Mouse (Mus musculus) cerebellum, postnatal 36 days (tissue): ENCODE data around the gene Nacc1.
"Not testable (repeated sequence)": the region's sequence is repeated elsewhere in the genome, so short reads cannot be mapped to it uniquely, and the experiment has no call there.

Experiments
- DNase-seq, 2 experiments: peaks; one replicate each; pipeline ENCODE4 v3.0.0; 2021 to 2022; ENCODE audit warnings: mixed read lengths in 2 of 2

The Nacc1 gene

DNA sequence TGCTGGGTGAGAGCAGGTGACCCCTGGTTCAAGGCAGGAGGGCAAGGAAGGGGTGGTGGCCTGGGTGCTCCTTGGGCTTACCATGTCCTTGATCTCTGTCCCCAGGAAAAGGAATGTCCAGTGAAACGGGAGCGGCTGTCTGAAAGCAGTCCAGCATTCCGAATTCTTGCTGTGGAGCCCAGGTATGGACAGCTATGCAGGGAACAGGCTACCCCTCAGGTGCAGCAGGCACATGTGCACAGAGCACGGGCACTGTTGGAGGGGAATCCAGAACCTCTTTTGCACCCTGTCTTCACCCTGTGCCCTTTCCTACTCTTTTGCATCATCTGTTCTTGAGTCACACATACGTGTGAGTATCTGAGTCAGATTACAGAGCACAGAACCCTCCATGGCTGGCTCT lies 10.6 kb upstream of the Nacc1 start:
- DNase-seq = no peak

DNA sequence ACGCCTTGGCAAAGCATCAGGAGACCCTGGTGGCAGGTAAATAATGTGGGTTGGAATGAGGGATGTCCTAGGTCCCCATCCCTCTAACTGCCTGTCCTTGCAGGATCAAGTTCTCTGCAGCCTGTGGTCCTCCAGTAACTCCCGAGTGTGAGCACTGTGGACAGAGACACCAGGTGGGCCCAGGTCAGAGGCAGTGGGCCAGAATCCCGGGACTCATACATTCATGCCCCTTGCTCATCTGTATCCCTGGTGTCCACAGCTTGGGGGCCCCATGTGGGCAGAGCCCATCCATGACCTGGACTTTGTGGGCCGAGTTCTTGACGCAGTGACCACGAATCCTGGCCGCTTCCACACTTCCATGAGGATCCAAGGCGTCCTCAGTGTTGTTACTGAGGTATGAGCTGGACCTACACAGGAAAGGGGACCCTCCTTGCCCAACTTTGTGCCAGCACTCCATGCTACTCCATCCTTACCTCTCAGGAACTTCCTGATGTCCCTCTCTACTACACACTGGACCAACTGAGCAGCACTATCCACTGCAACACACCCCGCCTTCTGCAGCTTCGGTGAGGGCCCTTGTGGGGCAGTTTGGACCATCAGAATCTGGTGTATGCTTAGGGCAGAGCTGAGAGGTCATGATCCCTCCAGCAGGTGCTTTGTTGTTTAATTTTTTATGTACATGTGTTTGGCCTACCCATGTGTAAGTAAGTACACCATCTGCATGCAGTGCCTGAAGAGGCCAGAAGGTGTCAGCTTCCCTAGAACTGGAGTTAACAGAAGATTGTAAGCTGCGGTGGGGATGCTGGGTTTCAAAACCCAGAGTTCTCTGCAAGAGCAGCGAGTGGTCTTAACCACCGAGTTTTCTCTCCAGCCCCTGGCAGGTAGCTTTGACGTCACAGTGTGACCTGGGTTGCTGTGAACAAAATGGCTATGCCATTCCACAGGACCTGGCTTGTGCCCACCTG lies 9.8 kb upstream of the Nacc1 start:
- DNase-seq = peak; percentile 57 to 60

DNA sequence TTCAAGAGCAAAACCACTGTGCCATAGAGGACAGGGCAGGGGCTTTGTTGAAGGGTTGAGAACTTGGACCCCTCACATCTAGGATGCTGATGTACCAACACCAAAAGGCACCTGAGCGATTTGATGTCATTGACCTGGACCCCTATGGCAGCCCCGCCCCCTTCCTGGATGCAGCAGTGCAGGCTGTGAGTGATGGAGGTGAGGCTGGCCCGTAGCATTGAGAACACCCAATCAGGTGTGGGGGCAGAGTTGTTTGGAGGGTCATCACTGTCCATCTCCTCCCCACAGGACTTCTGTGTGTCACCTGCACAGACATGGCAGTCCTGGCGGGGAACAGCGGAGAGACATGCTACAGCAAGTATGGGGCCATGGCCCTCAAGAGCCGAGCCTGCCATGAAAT lies 7.5 kb upstream of the Nacc1 start:
- no peak for DNase-seq

DNA sequence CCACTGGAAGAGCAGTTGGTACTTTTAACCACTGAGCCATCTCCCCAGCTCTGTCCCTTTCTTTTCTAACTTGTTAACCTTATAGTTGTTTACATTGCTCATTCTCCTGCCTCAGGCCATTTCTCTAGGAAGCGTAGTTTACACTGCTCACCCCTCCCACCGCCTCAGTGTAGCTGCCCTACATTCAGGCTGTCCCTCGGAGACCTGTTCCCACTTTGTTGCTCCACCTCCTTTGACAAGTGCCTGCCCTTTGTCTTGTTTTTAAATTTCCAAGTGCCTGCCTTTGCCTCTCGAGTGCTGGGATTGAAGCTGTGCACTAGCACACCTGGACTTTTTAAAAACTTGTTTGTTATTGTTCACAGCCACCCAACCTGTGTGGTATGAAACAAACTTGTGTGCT lies 5.7 kb upstream of the Nacc1 start:
- DNase-seq = no peak

DNA sequence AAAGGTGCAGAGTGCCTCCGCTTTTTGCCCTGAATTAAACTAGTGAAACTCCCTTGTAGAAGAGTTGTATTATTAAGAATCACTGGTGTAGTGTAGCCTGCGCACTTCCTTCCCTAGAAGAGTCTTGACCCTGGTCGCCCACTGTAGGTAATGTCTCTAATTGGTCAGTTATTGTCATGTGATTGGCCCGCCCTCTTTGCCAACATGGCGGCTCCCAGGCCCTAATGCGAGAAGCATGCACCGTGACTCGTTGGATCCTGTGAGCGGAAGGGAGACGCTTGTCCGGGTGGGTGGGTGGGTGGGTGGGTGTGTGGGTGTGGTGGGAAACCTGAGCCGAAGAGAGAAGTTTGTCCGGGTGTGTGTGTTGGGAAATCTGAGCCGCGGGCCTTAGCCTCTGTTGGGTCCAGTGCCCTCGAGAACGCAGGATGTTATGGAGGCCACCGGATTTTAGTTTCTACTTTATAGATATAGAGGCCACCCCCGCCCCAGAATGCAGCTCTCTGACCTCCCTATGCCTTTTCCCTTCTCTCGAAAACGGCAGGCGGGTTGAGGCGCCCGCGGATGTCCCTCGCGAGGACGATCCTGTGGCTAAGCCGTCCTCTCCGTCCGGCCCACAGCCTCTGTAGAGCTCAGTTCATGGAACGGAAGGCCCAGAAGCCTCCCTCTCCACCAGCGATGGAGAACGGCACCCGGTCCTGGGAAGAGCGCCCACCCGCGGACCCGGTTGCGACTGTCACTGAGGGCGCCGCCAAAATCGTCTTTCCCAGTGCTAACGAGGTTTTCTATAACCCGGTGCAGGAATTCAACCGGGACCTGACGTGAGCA lies 1.6 kb upstream of the Nacc1 start:
- DNase-seq = peak; percentile 89 to 97

DNA sequence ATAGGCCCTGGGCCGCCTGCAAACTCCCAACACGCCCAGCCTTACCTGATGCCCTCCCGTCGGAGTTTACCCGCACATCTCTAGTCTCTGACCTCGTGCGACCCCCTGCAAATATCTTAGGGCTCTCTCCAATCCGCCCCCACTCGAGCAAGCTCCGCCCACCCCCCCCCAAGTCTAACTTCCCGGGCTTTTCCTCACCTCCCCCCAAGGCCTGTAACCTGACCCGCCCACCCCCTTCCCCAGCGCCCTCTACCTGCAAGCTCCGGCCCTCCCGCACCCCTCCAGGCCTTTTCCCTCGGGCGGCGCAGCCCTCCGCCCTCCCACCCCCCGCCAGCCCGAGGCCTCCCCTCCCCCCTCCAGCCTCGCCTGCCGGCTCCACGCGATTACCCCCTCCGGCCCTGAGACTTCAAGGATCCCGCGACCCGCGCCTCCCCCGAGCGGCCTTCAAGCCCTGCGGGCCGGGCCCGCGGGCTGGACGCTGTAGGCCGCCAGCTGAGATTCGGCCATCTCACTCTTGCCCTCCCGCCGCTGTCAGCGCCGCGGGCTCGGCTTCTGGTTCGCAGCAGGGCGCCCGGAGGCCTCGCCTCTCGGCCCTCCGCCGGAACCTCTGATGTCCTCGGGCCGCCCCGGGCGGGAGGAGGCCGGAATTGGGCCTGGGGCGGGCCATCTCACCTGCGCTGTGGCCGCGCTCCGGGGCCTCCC lies 508 bp downstream of the Nacc1 start:
- DNase-seq = peak in 1 of 2 experiments; percentile 56

DNA sequence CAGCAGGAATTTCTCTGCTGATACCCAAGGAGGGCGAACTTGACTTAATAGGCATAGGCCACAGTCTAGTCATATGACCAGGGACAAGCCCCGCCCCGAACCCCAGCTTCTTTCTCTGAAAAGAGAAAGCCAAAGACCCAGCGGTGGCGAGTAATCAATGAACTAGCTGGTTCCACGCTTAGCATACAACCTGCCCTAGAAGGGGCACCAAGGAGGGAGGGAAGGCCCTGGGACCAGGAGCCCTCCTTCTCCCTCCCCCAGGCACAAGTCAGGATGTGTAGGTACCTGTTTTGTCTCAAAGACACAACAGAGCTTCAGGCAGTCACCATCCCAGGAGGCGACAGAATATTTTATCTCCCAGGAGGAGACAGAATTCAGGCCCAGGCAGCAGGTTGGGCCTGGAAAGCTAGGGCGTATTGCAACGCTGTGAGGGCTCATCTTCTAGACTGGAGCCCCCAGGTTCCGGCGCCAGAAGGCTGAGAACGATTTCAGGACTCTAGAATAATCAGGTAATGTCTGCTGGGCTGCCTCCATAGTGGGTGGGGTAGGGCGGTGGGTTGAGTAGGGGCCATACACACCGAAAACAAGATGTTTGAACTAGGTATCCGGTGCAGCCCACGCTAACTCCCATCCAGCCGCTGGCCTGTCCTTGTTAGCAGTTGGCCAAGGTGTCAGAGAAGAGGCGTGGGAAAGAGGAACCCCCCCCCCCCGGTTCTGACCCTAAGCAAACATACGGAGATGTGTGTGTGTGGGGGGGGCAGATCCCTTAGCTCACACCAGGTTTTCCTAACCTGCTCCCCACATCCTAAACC lies 1.3 kb downstream of the Nacc1 start, which contains the start of gene Trmt1:
Gene Trmt1, plus strand, starts transcription at position 117 of the 812 bp plus-strand sequence.
- DNase-seq = no peak

DNA sequence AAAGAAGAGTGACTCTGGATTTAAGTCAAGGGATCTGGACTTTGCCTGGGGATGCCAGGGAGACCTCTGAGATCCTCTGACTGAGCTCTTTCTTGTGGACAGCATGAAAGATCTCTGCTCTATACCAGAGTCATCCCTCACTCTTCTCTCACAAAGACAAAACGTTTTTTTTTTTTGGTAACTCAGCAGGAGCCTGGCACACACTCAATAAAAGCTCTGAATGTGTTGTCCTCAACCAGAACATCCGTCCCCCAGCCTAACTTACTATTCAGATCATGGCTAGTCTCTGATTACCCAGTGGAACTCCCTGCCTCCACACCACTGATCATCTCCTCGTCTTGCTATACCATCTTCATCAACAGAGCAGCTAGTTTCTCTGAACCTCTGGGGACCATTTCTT lies 3.1 kb downstream of the Nacc1 start:
- no peak for DNase-seq

DNA sequence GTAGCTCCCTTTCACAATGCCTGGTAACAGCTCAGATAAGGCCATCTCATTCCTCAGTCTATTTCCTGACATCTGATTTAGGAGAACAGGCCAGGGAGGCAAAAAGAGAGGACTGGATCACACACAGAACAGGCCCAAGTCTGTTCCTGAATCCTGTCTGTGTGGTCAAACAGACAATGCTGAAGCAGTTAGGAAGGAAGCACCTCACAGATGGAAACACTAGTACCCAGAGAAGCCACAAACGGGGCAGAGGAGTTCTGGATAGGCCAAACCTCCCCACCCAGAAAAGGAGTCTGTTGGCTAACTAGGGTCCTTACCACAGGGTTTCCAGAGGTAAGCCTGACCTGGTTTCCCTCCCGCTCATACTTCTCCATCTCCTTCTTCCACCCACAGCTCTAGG lies 5.4 kb downstream of the Nacc1 start:
- DNase-seq = no peak

DNA sequence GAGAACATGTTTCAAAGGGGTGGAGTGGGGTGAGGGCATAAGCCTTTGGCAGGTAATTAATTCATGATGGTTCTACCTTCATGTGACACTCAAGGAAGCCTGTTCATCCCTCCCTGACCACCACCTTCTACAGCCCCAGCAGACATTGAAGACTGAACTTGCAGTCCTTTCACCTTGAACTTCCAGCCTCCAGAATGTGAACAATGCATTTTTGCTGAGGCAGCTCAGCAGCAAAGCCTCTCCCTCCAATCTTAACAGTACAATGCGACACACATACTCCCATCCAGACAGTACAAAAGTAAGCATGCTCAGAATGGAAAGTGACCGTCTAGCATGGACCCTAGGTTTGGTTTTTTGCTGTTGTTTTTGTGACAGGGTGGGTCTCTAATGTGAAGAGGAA lies 6.2 kb downstream of the Nacc1 start:
- no peak for DNase-seq

DNA sequence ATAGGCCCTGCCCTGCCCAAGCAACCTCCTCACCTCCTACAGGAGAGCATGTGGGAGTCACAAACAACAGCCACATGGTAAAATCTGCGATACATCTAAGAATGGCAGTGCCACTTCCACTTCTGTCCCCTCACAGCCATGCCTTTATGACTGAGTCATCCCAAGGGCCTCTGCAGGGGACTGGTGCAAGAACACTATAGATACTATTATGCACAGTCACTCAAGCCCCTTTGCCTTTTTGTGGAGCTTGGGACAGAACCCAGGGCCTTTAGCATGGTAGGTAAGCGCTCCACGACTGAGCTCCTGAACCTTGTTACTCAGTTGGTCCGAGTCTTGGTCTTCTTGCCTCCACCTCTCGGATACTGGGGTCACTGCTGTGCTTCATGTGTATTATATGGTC lies 10.4 kb downstream of the Nacc1 start:
- DNase-seq = no peak

DNA sequence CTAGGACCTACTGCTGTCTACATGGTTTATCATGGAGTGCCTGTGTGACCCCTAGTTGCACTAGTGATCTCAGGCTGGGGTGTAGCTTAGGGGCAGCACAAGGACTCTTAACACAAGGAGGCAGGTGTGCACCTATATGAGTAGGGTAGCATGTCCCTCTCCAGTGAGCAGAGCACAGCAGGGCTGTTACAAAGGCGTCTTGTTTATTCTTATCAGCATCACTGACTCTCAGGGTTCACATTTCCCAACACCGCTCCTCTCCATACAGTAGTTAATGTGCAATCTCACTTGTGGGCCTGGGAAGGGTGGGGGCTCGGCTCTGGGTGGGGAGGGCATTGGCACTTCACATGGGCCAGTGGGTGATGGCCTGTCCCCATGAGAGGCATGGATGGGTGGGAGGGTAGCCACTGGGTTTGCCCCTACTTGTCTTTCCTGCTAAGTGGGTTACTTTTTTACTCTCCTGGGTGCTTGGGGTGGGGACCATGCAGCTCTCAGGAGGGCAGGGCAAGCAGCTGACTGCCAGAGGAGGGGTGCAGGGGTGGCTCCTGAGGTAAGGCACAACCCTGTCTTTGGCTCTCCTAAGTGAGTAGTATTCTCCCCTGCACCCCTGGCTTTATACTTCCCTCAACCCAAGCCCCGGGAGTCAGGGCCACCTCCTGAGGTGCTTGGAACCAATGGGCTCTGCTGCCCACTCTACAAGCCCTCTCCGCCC lies 17.2 kb downstream of the Nacc1 start:
- not testable (repeated sequence) for DNase-seq

DNA sequence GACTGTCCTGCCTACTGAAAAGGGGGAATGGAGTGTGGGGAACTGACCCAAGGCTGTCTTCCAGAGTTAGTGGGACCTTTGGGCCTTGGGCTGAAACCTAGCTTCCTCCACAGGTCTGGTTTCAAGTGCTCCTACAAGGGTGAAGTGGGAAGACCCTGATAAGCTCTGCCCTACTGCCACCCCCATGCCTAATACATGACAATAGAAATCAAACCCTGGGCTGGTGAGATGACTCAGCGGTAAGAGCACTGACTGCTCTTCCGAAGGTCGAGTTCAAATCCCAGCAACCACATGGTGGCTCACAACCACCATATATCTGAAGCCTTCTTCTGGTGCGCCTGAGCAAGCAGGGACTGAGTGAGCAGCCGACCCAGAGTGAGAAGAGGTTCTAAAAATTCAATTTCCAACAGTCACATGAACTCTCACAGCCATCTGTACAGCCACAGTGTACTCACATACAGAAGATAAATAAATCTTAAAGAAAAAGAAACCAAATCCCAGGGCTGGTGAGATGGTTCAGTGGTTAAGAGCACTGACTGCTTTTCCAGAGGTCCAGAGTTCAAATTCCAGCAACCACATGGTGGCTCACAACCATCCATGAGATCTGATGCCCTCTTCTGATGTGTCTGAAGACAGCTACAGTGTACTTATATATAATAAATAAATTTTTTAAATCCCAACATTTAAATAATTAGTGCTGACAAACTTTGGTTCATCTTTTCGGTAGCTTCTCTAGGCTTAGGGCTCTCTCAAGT lies 18.8 kb downstream of the Nacc1 start:
- DNase-seq = no peak

DNA sequence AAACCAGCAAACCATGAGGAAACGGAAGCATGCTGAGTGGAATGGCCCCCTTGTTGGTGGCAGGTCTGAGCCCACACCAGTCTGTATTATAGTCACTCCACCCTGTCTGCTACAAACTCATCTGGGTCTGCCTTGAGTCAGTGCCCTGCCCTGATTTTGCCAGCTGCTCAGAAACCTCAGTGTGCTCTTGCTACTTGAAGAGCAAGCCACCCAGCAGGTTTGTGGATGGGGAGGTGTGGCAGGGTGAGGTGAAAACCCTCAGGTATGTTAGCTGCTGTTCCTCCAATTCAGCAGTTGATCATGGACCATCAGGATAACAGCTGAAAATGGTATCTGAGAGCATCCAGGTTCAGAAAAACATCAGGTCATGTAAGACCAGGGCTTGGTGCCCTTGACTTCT lies 19.6 kb downstream of the Nacc1 start:
- DNase-seq = no peak

DNA sequence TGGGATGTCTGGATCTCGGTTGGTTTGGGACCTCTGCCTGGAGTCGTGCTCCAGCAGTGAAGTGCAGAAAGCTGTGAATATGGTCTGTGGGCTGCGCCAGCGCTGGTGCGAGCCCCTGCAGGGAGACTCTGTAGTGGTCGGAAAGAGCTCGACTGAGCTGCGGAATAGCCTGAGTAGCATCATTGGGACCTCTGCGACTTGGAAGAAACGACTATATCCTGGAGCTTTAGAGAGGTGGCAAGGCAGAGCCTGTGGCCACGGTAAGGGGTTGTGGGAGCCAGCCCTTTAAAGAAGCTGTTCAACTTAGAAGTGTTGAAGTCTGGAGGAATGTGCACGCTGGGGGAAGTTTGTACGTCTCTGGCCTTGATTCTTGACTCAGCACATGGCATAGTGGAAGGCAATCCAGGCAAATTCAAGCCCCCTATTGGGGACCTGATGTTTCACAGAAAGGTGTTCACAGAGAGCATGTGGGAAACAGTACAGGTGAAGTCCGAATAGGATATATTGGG lies 22.2 kb downstream of the Nacc1 start:
- DNase-seq = no peak

DNA sequence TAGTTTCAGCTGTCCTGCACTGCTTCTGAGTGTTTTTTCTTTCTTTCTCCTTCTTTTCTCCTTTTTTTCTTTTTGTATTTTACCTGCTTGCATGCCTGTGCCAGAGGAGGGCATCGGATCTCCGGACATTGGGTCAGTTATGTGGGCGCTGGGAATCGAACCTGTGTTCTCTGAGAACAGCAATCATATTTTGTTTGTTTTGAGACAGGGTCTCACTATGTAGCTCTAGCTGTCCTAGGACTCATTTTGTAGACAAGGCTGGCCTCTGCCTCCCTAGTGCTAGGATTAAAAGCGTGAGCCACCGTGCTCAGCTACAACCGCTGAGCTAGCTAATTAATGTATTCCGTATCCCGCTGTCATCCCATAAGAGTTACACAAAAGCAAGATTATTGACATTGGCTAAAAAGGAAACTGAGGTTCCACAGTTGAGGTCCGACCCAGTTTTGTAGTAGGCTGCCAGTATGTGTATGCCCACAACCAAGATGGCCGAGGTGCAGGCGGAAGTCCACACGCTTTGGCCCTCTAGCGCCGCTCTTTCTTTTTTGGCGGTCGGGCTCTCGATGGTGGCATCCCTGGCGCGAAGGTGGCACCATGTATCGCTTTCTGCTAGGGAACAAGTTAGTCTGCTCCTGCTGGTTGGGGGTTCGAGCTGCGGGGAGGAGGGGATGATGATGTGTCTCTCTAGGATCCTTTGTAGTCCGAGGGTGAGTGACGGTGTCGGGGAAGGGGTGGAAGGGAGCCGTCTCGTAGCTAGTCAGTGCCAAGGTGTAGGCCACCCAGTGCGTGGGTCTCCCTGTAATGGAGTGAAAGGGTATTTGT lies 22.9 kb downstream of the Nacc1 start:
- DNase-seq = peak; percentile 86 to 88

DNA sequence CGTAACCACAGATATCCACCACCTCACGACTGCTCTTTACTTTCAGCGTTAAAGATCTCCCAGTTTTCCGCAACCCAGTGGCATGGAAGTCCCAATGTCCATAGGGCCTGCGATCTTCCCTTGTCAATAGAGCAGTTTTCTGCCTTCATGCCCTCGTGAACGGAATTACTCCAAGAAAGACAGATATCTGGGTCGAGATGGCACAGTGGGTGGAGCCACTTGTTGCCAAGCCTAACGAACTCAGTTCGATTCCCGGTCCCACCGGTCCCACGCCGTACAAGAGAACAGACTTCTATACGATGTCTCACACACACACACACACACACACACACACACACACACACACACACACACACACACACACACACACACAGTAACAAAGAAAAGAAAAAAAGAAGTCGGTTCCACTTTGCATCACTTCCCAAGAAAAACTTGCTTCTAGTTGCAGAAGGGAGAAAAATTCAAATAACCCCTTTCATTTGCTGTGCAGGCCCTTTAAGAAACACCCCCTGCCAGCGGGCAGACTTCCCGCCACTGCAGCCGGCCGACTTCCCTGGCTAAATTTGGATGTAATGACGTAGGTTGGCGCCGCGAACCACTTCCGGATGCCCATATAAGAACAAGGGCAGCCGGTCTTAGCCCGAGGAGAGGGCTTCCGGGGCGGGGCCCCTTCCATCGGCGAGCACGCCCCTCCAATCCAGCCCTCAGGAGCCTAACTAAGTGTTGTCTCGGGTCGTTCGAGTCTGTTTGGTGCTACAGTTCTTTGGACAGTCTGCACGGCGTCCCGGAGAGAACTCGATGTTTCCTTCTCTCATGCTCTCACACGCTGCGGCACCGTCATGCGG lies 24.0 kb downstream of the Nacc1 start:
- peak; percentile 97 to 98 for DNase-seq

DNA sequence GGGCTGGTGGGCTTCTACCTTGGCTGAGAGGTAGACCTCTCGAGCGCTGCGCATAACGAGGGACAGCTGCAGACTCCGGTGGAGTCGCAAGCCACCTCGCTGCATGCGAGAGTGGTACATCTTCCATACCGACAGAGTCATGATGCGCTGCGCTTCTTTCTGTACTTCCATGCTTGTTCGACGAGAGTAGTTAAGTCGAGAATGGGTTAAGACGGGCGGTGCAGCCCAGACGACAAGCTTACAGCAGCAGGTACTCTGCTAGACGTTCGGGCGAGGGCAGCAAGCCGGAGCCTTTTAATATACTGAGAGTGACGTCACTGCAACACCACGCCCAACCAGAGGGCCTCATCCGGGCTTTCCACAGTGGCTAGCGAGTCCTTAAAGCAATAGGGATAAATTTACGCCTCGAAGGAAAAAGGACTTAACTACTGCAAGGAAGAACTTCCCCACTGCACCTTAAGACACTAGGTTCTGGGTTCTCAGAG lies 25.0 kb downstream of the Nacc1 start, which contains the start of gene Ier2:
Gene Ier2, minus strand, starts transcription at position 272 of the 485 bp plus-strand sequence.
- DNase-seq = peak; percentile 93 to 97
